Mouse (Mus musculus) left cerebral cortex, adult 2 months (tissue): ENCODE measurements around the gene Foxm1. TPM values are rescaled to one million over a fixed set of nuclear protein-coding genes. Genes with fewer than 3 reads are reported as not detected.
A peak's percentile ranks its signal among the peaks of the same experiment; 100 is the strongest.

Experiments
- DNase-seq, 2 experiments: peaks; one replicate each; pipeline ENCODE4 v3.0.0; 2021 to 2022; ENCODE audit warnings: low spot score in 2 of 2, mixed read lengths in 1 of 2; ENCODE audit errors: extremely low spot score in 1 of 2
- H3K27ac ChIP-seq: fragments of 200-600 bp; 2 replicates; pipeline ENCODE4 v1.8.1; 2022
- H3K4me3 ChIP-seq: fragments of 200-600 bp; 2 replicates; pipeline ENCODE4 v1.8.1; 2022
- CTCF ChIP-seq: fragments of 200-600 bp; IDR thresholded peaks from 2 replicates; pipeline ENCODE4 v1.8.1; 2022; ENCODE audit warnings: antibody characterized with exemption, mild to moderate bottlenecking, moderate library complexity
- intact Hi-C: fragments of 180-260 bp; cut with DNase I; formaldehyde crosslinking; loops from one replicate; pipeline ENCODE4 v1.15.1; 2025
- total RNA-seq, 2 experiments: library from RNA; stranded (reverse); gene quantifications; 2 replicates each; pipeline ENCODE4 v1.2.3; 2021

Foxm1 gene
- total RNA-seq, 2 experiments from 2014 or later: 1.1 to 2.1 TPM

GRCm38 (mm10) chr6:128354140-128354539 is 8.6 kb upstream of the Foxm1 start:
- no peak for DNase-seq
- Histone ChIP-seq H3K27ac (no peak overlapping the region), H3K4me3 (no peak overlapping the region)
- no peak for TF ChIP-seq CTCF
- intact Hi-C loops: no loop called here

DNA sequence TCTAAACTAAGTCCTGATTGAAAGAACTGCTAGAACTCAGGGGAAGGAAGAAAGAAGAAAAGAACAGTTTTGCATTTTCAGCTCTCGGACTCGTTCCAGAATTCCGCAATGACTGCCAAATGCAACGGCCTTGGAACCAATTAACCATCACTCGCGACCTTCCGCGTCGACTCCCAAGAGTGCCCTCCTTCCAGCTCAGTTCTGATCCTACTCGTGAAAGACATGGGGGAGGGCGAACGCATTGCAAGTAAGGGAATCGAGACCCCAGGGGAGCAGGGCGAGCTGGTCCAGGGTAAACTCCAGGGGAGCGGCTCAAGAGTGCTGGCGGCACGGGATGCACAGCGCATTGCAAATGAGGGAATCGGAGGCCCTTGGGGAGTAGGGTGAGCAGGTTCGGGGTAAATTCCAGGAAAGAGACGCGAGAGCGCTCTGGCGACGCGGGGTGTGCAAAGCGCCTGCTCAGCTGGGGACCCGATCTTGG is 7.5 kb upstream of the Foxm1 start:
- no peak for TF ChIP-seq CTCF

GRCm38 (mm10) chr6:128355726-128356416 is 6.9 kb upstream of the Foxm1 start, which contains the start of gene Tulp3:
Gene Tulp3 (minus strand): TSS chr6:128355851.
- Histone ChIP-seq H3K4me3 (peak within 1 kb of the TSS; percentile 75), H3K27ac (peak within 1 kb of the TSS; percentile 88)
- TF ChIP-seq CTCF: no peak
- intact Hi-C loops: loop anchor here (5.0 kb wide), 2 partner anchors 124 to 154 kb away; no protein-coding TSS in a partner anchor
- peak; percentile 96 to 97 for DNase-seq

More for the DNA sequence above, 7.5 kb upstream of the Foxm1 start:
- Histone ChIP-seq H3K27ac (peak overlapping the region; percentile 88), H3K4me3 (peak overlapping the region; percentile 75)
- DNase-seq: peak; percentile 37 to 38
- intact Hi-C loops: loop anchor here (5.0 kb wide), 2 partner anchors 123 to 153 kb away; no protein-coding TSS in a partner anchor

DNA sequence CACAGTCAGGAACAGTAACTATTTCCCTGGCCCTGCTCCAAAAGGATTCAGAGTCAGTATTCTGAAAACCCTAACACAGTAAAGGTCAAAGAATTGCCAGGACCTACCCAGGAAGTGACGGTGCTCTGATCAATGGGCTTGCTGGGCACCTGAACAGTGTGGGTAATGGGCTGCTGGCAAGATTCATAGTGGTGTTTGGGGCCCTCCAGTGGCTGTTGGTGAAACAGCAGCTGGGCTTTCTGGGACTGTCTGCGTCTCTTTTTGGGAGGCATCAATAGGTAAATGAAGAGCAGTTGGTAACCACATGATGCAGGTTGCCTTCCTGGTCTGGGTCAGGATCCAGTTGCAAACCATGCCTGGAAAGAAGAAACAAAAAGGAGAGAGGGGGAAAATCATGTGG is 3.8 kb upstream of the Foxm1 start:
- Histone ChIP-seq H3K4me3 (no peak overlapping the region), H3K27ac (no peak overlapping the region)
- intact Hi-C loops: loop anchor here (1.0 to 5.0 kb wide), 3 partner anchors 41 to 157 kb away; no protein-coding TSS in a partner anchor
- peak; percentile 97 for TF ChIP-seq CTCF
- DNase-seq: peak; percentile 75 to 78

GRCm38 (mm10) chr6:128361901-128362300 is 866 bp upstream of the Foxm1 start:
- Histone ChIP-seq H3K27ac (peak overlapping the region; percentile 78), H3K4me3 (peak overlapping the region; percentile 70)
- intact Hi-C loops: loop anchor here (5.0 kb wide), 1 partner anchor 50 kb away; no protein-coding TSS in a partner anchor
- TF ChIP-seq CTCF: no peak
- DNase-seq: no peak

- Histone ChIP-seq H3K27ac (no peak overlapping the region), H3K4me3 (peak overlapping the region; percentile 70)
- DNase-seq: no peak
- intact Hi-C loops: loop anchor here (5.0 kb wide), 1 partner anchor 49 kb away; no protein-coding TSS in a partner anchor
- no peak for TF ChIP-seq CTCF
These were observed 449 bp downstream of the Foxm1 start for GRCm38 (mm10) chr6:128363007-128363825.

- TF ChIP-seq CTCF: no peak
- no peak overlapping the region for H3K27ac ChIP-seq
- no peak for DNase-seq
- H3K4me3 ChIP-seq: no peak overlapping the region
- intact Hi-C loops: loop anchor here (5.0 kb wide), 1 partner anchor 48 kb away; no protein-coding TSS in a partner anchor
These were observed 2.0 kb downstream of the Foxm1 start for GRCm38 (mm10) chr6:128364721-128365120.

DNA sequence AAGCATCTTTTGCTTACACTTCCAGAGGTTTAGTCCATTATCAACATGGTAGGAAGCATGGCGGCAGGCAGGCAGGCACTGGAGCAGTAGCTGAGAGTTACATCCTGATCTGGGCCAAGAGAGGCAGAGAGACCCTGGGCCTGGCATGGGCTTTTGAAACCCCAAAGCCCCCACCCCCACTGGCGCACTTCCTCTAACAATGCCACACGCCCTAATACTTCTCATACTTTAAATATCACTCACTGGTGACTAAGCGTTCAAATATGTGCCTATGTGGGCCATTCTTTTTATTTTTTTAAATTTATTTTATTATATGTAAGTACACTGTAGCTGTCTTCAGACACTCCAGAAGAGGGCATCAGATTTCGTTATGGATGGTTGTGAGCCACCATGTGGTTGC is 3.7 kb downstream of the Foxm1 start:
- Histone ChIP-seq H3K4me3 (no peak overlapping the region), H3K27ac (no peak overlapping the region)
- TF ChIP-seq CTCF: no peak
- no peak for DNase-seq
- intact Hi-C loops: no loop called here

- no peak for TF ChIP-seq CTCF
- H3K4me3 ChIP-seq: no peak overlapping the region
- no peak overlapping the region for H3K27ac ChIP-seq
- intact Hi-C loops: no loop called here
- no peak for DNase-seq
These were observed 7.3 kb downstream of the Foxm1 start for GRCm38 (mm10) chr6:128370040-128370439.

DNA sequence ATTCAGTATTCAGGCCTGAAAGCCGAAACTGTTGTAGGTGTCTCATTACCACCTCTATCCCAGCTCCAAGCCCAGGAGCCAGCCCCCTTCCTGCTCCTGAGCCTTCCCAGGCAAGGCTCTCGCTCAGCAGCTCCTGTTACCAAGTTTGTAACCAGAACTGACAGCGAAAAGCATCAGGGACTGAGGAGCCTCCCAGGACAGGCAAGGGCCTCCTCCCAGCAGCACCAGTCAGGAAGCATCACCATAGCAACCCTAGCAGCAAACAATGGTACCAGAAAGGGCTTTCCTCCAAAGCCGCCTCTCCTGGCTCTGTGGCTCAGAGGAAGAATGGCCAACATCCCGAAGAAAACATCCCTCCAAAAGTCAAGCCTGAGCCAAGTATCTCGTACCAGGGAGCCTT is 12.4 kb downstream of the Foxm1 start, which contains the start of the genes Tex52 and Gm44596:
TSS of gene Tex52 (plus strand) at position 265 of the 400 bp plus-strand sequence.
TSS of gene Gm44596 (plus strand) at position 312 of the 400 bp plus-strand sequence.
- no peak within 1 kb of the TSS for H3K4me3 ChIP-seq
- DNase-seq: no peak
- intact Hi-C loops: no loop called here
- TF ChIP-seq CTCF: no peak
- peak within 1 kb of the TSS; percentile 63 for H3K27ac ChIP-seq

- no peak overlapping the region for H3K4me3 ChIP-seq
- peak overlapping the region; percentile 50; the same call in 1 of the 2 replicates for H3K27ac ChIP-seq
- intact Hi-C loops: no loop called here
- TF ChIP-seq CTCF: no peak
- no peak for DNase-seq
These were observed 13.8 kb downstream of the Foxm1 start for GRCm38 (mm10) chr6:128376371-128377085.
